Mouse (Mus musculus) liver, adult 2 months (tissue): ENCODE measurements at regions not wholly inside any gene's neighbourhood (a gene's known extent, or its start where the extent isn't known, plus 50 kb on each side); places are given as distances from the start of the nearest gene placed in this dataset.

Experiments used
- DNase-seq: peaks from one replicate; pipeline ENCODE4 v3.0.0-alpha.2; 2011; ENCODE audit warnings: low read depth, low spot score; ENCODE audit errors: extremely low read depth
- H3K27ac ChIP-seq: fragments of 200-500 bp; replicated peaks from 2 replicates; pipeline ENCODE4 v1.5.1; 2012; ENCODE audit warnings: low read depth, mild to moderate bottlenecking, control low read depth, inconsistent platforms, low read length; ENCODE audit not compliant: insufficient read depth
- H3K27me3 ChIP-seq: fragments of 200-500 bp; 2 replicates; pipeline ENCODE4 v1.6.1; 2012; ENCODE audit warnings: mild to moderate bottlenecking, moderate library complexity, low read length, inconsistent platforms; ENCODE audit not compliant: control insufficient read depth, insufficient read depth
- H3K36me3 ChIP-seq: fragments of 200-500 bp; 2 replicates; pipeline ENCODE4 v1.6.1; 2012; ENCODE audit warnings: low read length, inconsistent platforms; ENCODE audit not compliant: control insufficient read depth, insufficient read depth
- H3K4me1 ChIP-seq: fragments of 200-500 bp; 2 replicates; pipeline ENCODE4 v1.6.1; 2011; ENCODE audit warnings: low read length; ENCODE audit not compliant: control insufficient read depth, insufficient read depth
- H3K4me3 ChIP-seq: fragments of 200-500 bp; 2 replicates; pipeline ENCODE4 v1.5.1; 2011; ENCODE audit warnings: low read depth, mild to moderate bottlenecking, control low read depth, low read length, moderate library complexity; ENCODE audit not compliant: insufficient read depth
- H3K79me2 ChIP-seq: fragments of 200-500 bp; 2 replicates; pipeline ENCODE4 v1.6.1; 2012; ENCODE audit warnings: inconsistent platforms, mild to moderate bottlenecking, low read length, moderate library complexity; ENCODE audit not compliant: control insufficient read depth, insufficient read depth
- H3K9ac ChIP-seq: fragments of 200-500 bp; 2 replicates; pipeline ENCODE4 v1.6.1; 2012; ENCODE audit warnings: low read depth, mild to moderate bottlenecking, control low read depth, inconsistent platforms, low read length
- CTCF ChIP-seq: fragments of 200-500 bp; IDR thresholded peaks from 2 replicates; pipeline ENCODE4 v1.5.1; 2011; ENCODE audit warnings: low read depth, low read length, control low read depth
- POLR2A ChIP-seq: fragments of 200-500 bp; IDR thresholded peaks from 2 replicates; pipeline ENCODE4 v1.6.1; 2011; ENCODE audit warnings: low read length, control low read depth; ENCODE audit not compliant: insufficient read depth; ENCODE audit errors: extremely low read depth
- WGBS: fragments of 180-500 bp; shearing (Covaris S2); methylation state at CpG from one replicate; pipeline ENCODE4 v1.1.7; 2018; 5-methylcytosine and 5-hydroxymethylcytosine counted together

DNA sequence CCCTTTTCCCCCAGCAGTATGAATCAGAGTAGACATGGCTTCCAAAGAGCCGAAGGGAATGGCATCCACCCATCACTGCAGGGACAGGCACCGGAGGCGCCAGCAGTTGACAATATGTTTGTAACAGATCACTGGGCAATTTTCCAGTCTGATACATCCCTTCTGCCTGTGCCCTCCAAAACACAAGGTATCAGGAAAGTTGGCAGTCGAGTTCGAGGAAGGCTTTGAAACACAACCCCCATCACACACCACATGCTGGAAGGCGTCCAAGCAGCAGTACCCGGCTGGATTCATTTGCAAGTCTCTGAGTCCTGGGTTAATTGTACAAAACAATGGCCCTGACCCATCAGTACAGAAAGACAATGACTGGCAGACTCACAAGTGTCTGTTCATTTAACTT lies 357.3 kb downstream of the Lmx1a start:
- no peak overlapping the region for H3K9ac ChIP-seq
- 82% methylated on average over 7 of the region's 7 CpGs for WGBS
- no peak overlapping the region for H3K27ac ChIP-seq
- no peak for TF ChIP-seq POLR2A
- TF ChIP-seq CTCF = no peak
- DNase-seq = no peak
- H3K4me1 ChIP-seq = no peaks in the 10 kb centered on the region
- H3K4me3 ChIP-seq = no peak overlapping the region
- H3K79me2 ChIP-seq = no peaks in the 10 kb centered on the region
- H3K27me3 ChIP-seq = no peaks in the 10 kb centered on the region
- no peaks in the 10 kb centered on the region for H3K36me3 ChIP-seq

DNA sequence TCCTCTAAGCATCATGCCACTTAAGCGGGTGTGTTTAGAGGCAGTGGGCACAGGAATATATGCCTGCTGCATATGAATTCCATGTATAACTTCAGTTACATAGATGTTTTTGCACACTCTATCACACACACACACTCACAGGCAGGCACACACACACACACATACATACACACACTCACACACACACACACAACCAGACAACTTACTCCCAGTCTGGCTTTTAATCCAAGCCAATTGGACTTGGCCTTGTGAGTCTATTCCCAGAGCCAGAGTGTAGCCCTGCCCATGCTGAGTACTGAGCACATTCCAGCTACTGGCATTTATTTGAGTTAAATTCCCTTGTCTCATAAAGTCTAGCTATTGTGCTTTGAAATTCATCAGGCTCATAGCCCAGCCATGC lies 357.7 kb downstream of the Lmx1a start:
- 92% methylated on average over 1 of the region's 1 CpGs for WGBS
- no peaks in the 10 kb centered on the region for H3K4me1 ChIP-seq
- H3K79me2 ChIP-seq = no peaks in the 10 kb centered on the region
- H3K27ac ChIP-seq = no peak overlapping the region
- H3K27me3 ChIP-seq = no peaks in the 10 kb centered on the region
- no peak for DNase-seq
- H3K4me3 ChIP-seq = no peak overlapping the region
- no peak overlapping the region for H3K9ac ChIP-seq
- H3K36me3 ChIP-seq = no peaks in the 10 kb centered on the region
- TF ChIP-seq CTCF (no peak), POLR2A (no peak)

DNA sequence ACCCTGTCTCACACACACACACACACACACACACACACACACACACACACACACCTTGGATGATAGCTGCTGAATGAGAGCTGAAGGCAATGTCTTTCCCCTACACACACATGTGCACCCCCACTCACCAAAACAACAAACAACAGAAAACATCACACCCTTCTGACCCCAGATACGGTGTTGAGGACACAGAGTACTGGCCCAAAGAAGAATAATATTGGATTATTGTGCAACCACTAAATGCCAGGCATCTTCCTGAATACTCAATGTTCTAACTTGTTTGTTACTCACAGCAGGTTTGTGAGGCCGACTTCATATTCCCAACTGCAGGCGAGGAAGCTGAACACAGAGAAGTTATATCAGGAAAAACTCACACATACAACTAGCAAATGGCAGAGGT lies 360.9 kb downstream of the Lmx1a start:
- Histone ChIP-seq H3K4me3 (no peak overlapping the region), H3K79me2 (no peaks in the 10 kb centered on the region), H3K27me3 (no peaks in the 10 kb centered on the region), H3K4me1 (no peaks in the 10 kb centered on the region), H3K9ac (no peak overlapping the region), H3K36me3 (no peaks in the 10 kb centered on the region), H3K27ac (no peak overlapping the region)
- TF ChIP-seq CTCF = no peak
- TF ChIP-seq POLR2A = no peak
- 76% methylated on average over 3 of the region's 3 CpGs for WGBS
- DNase-seq = no peak

DNA sequence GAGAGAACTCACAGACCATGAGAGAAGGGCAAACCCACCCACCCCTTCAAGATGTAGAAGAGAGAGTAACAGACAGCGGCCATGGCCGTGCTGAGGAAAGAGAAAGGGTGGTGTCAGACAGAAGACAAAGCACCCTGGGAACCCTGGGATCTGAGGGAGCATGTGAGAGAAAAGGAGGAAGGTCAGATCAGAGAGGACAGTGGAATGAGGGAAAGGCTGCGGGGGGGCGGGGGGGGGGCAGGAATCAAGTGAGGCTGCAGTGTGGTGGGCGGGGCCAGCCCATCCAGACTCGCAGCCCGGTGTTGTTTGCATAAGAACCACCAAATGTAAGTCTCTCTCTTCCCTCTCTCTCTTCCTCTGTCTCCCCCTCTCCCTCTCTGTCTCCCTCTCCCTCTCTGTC lies 367.4 kb downstream of the Lmx1a start:
- no peaks in the 10 kb centered on the region for H3K4me1 ChIP-seq
- DNase-seq = no peak
- 10% methylated on average over 7 of the region's 7 CpGs for WGBS
- H3K36me3 ChIP-seq = no peaks in the 10 kb centered on the region
- H3K27me3 ChIP-seq = no peaks in the 10 kb centered on the region
- no peak overlapping the region for H3K27ac ChIP-seq
- TF ChIP-seq POLR2A (no peak), CTCF (no peak)
- no peaks in the 10 kb centered on the region for H3K79me2 ChIP-seq
- no peak overlapping the region for H3K4me3 ChIP-seq
- H3K9ac ChIP-seq = no peak overlapping the region

DNA sequence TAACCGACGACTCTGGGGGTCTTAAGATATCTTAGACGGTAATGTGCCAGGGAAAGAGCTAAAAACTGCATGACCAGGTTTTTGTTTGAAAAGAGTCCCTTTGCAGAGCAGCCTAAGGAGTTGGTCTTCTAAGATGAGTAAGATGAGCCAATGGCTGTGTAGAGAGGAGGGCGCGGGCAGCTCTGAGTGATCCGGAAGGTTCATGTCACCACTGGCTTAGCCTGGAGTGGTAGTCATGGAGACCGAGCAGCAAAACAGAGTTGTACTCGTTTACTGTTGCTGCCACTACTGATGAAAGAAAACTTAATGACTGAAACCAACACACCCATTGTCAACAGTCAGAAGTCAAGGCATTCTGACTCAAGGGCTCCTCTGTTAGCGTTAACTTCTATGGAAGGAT lies 368.4 kb downstream of the Lmx1a start:
- 81% methylated on average over 9 of the region's 9 CpGs for WGBS
- TF ChIP-seq CTCF = no peak
- TF ChIP-seq POLR2A = no peak
- Histone ChIP-seq H3K79me2 (no peaks in the 10 kb centered on the region), H3K9ac (no peak overlapping the region), H3K4me3 (no peak overlapping the region), H3K27me3 (no peaks in the 10 kb centered on the region), H3K36me3 (no peaks in the 10 kb centered on the region), H3K4me1 (no peaks in the 10 kb centered on the region), H3K27ac (no peak overlapping the region)
- no peak for DNase-seq

DNA sequence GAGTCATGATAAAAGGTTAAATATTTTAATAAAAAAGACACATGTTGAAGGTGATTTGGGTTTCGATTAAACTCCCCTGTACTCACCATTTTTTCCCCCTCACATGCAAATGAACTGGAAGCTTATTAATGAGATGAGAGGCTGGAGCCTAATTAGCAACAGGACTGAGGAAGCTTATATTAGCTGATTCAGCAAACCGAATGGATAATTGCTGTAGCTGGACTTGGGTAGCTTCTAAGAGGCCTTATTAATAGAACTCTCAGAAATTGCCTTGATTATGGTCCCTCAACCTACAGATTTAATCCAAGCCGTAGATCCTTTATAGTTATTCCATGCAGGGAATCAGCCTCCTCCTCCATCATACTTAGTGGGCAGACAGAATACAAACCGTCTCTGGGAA lies 369.7 kb downstream of the Lmx1a start:
- no peak for TF ChIP-seq POLR2A
- Histone ChIP-seq H3K27ac (no peak overlapping the region), H3K79me2 (no peaks in the 10 kb centered on the region), H3K4me3 (no peak overlapping the region), H3K36me3 (no peaks in the 10 kb centered on the region), H3K9ac (no peak overlapping the region), H3K27me3 (no peaks in the 10 kb centered on the region), H3K4me1 (no peaks in the 10 kb centered on the region)
- 88% methylated on average over 4 of the region's 4 CpGs for WGBS
- no peak for DNase-seq

DNA sequence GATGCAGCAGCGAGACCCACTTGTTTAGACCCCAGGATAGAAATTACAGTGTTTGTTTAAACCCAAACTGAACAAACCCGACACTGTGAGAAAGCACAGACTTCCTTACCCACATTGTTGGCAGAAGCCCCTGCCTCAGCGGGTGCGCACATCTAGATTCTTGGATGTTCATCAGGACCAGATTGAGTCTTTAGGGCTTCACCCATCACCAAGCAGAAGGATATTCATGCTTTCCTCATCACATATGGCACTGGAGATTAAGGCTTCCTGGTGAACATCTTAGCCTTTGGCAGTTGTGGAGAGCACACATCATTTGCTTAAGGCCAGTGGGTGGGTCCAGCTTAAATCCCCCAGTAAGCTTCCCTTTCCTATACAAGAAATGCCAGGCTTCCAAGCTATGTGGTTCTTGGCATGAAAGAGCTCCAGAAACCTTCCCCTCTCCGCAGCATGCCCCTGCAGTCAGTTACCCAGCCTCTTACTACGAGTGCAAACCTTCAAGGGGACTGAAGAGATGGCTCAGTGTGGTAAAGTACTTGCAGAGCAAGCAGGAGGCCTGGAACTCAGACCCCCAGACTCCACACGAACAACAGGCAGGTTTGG lies 367.9 kb downstream of the Pbx1 start:
- no peaks in the 10 kb centered on the region for H3K4me1 ChIP-seq
- no peak overlapping the region for H3K9ac ChIP-seq
- H3K27me3 ChIP-seq = no peaks in the 10 kb centered on the region
- H3K36me3 ChIP-seq = no peaks in the 10 kb centered on the region
- no peak for DNase-seq
- no peak for TF ChIP-seq POLR2A
- no peak for TF ChIP-seq CTCF
- no peak overlapping the region for H3K27ac ChIP-seq
- H3K4me3 ChIP-seq = no peak overlapping the region
- no peaks in the 10 kb centered on the region for H3K79me2 ChIP-seq
- WGBS = 72% methylated on average over 7 of the region's 7 CpGs
